ENCODE assay signal across 14 mouse cellular contexts in the genomic region with DNA sequence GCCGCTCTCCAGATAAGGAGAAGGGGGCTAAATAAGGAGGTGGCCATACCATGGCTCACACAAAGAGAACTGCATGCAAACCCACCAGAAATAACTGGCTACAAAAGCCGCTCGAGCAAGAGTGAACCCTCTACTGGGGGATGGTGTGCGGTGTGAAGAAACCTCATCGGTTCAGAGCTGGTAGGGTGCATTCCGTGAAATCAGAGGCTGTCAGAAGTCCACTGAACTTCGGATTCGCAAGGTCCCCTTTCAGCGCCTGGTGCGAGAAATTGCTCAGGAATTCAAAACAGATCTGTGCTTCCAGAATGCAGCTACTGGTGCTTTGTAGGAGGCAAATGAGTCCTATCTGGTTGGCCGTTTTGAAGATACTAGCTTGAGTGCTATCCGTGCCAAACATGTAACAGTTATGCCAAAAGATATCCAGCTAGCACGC. TPM values are rescaled to one million over a fixed set of nuclear protein-coding genes. Genes with fewer than 3 reads are reported as not detected.
A peak's percentile ranks its signal among the peaks of the same experiment; 100 is the strongest.
DNase-seq lines count a peak whose midpoint lies in the region; ATAC-seq lines count a peak whose summit lies in the region.
"Had no signal": no experiment of that assay in that cellular context is flagged by ENCODE, and none has a peak within 500 bp of the region (broad histone marks: within the 10 kb centered on the region; RNA-seq: fewer than 3 reads in every experiment).

No protein-coding gene starts in this region.

- peak; percentile 54 to 61 for DNase-seq in kidney, postnatal 4 days
- peak; percentile 36 for DNase-seq in testis, postnatal 14 days (ENCODE audit: low spot score)
- DNase-seq in testis, postnatal 10 days (ENCODE audit: low spot score) = no peak
- DNase-seq in heart, adult 8-10 months (ENCODE audit: low spot score) = peak; percentile 9
- peak; percentile 50 for DNase-seq in lung, postnatal 36 days
- no peak for DNase-seq in adrenal gland, postnatal 4 days (ENCODE audit: low spot score in 2 of 2)

- WGBS in kidney, embryonic 14.5 days = 76% methylated on average over 13 of the region's 13 CpGs

- no peak overlapping the region for H3K4me2 ChIP-seq in kidney, embryonic 14.5 days (replicated peaks; ENCODE audit: low read depth, low read length)
- H3K4me2 ChIP-seq: limb, embryonic 15.5 days had no signal

- H3K27ac ChIP-seq in kidney, embryonic 14.5 days (ENCODE audit: low read depth, low read length) = no peak overlapping the region
- H3K27ac ChIP-seq: limb, embryonic 15.5 days; midbrain, embryonic 10.5 days had no signal

- no peaks in the 10 kb centered on the region for H3K36me3 ChIP-seq in kidney, embryonic 14.5 days (ENCODE audit: control insufficient read depth, insufficient read depth, low read length)
- H3K36me3 ChIP-seq: limb, embryonic 15.5 days; midbrain, embryonic 10.5 days had no signal

- ATAC-seq in kidney, embryonic 14.5 days (ENCODE audit: low FRiP score, low TSS enrichment) = no peak
- no peak for ATAC-seq in frontal cortex, adult (ENCODE audit: low TSS enrichment)

- H3K9me3 ChIP-seq in kidney, embryonic 14.5 days (ENCODE audit: control insufficient read depth, low read length) = no peaks in the 10 kb centered on the region
- H3K9me3 ChIP-seq: limb, embryonic 15.5 days had no signal

- no peaks in the 10 kb centered on the region for H3K4me1 ChIP-seq in kidney, embryonic 14.5 days (ENCODE audit: control insufficient read depth, insufficient read depth, low read length)
- H3K4me1 ChIP-seq: limb, embryonic 15.5 days had no signal

- no peaks in the 10 kb centered on the region for H3K27me3 ChIP-seq in kidney, embryonic 14.5 days (ENCODE audit: control insufficient read depth, insufficient read depth, low read length)
- H3K27me3 ChIP-seq: limb, embryonic 15.5 days had no signal

- H3K4me3 ChIP-seq in kidney, embryonic 14.5 days (ENCODE audit: low read length) = no peak overlapping the region
- H3K4me3 ChIP-seq: limb, embryonic 15.5 days; midbrain, embryonic 10.5 days had no signal

- no peak overlapping the region for H3K9ac ChIP-seq in kidney, embryonic 14.5 days (ENCODE audit: low read depth, low read length)
- H3K9ac ChIP-seq: limb, embryonic 15.5 days had no signal

RNA-seq across cellular contexts. Expression of a gene that starts 5.6 kb away (rescaled TPM):
- not detected in 2 replicates for polyA plus RNA-seq in kidney, embryonic 14.5 days (2014; fragmentation: Nextera tagmentation; extraction: Ambion mirVana)
- not detected for total RNA-seq in heart, adult 8-10 months (2022)
- total RNA-seq in adrenal gland, postnatal 4 days (2021) = not detected
- total RNA-seq: adrenal gland, adult 18-20 months; common myeloid progenitor, adult 5-6 weeks; granulocyte monocyte progenitor cell, adult 5-6 weeks had no signal
- polyA plus RNA-seq: limb, embryonic 15.5 days; midbrain, embryonic 10.5 days; spleen, adult 2 months had no signal

RNA-seq across cellular contexts. Expression of a gene that starts 12.7 kb away (rescaled TPM):
- polyA plus RNA-seq in kidney, embryonic 14.5 days (2014; fragmentation: Nextera tagmentation; extraction: Ambion mirVana) = 27.9 and 41.9 TPM in 2 replicates
- 10 to 100 TPM; 12.3 to 17.9 (median 14.4) TPM for total RNA-seq in heart, adult 8-10 months (2022)
- total RNA-seq in adrenal gland, postnatal 4 days (2021) = 10 to 100 TPM; 18.5 to 22.7 TPM

RNA-seq across cellular contexts. Expression of a gene that starts 21.8 kb away (rescaled TPM):
- polyA plus RNA-seq in kidney, embryonic 14.5 days (2014; fragmentation: Nextera tagmentation; extraction: Ambion mirVana) = 0.43 TPM in 1 of 2 replicates, not detected in the other
- total RNA-seq in heart, adult 8-10 months (2022) = not detected
- total RNA-seq in adrenal gland, postnatal 4 days (2021) = not detected
- total RNA-seq: adrenal gland, adult 18-20 months; common myeloid progenitor, adult 5-6 weeks; granulocyte monocyte progenitor cell, adult 5-6 weeks had no signal
- polyA plus RNA-seq: limb, embryonic 15.5 days; spleen, adult 2 months had no signal

RNA-seq across cellular contexts. Expression of a gene that starts 23.7 kb away (rescaled TPM):
- not detected in 2 replicates for polyA plus RNA-seq in kidney, embryonic 14.5 days (2014; fragmentation: Nextera tagmentation; extraction: Ambion mirVana)
- not detected for total RNA-seq in heart, adult 8-10 months (2022)
- not detected for total RNA-seq in adrenal gland, postnatal 4 days (2021)
- total RNA-seq: adrenal gland, adult 18-20 months; common myeloid progenitor, adult 5-6 weeks; granulocyte monocyte progenitor cell, adult 5-6 weeks had no signal
- polyA plus RNA-seq: limb, embryonic 15.5 days; midbrain, embryonic 10.5 days; spleen, adult 2 months had no signal

RNA-seq across cellular contexts. Expression of a gene that starts 43.2 kb away (rescaled TPM):
- polyA plus RNA-seq in kidney, embryonic 14.5 days (2014; fragmentation: Nextera tagmentation; extraction: Ambion mirVana) = not detected in 2 replicates
- not detected for total RNA-seq in heart, adult 8-10 months (2022)
- not detected for total RNA-seq in adrenal gland, postnatal 4 days (2021)
- total RNA-seq: adrenal gland, adult 18-20 months; common myeloid progenitor, adult 5-6 weeks; granulocyte monocyte progenitor cell, adult 5-6 weeks had no signal
- polyA plus RNA-seq: limb, embryonic 15.5 days; midbrain, embryonic 10.5 days; spleen, adult 2 months had no signal

Comparison
In these comparisons a context has a peak if more than half of its experiments do, and no peak if none do; other contexts are left out.
1. DNase-seq: peak in kidney, postnatal 4 days (2 of 2), testis, postnatal 14 days (single experiment), heart, adult 8-10 months (single experiment) and lung, postnatal 36 days (single experiment); none in testis, postnatal 10 days (single experiment) and adrenal gland, postnatal 4 days (0 of 2).